Mouse (Mus musculus) urinary bladder, postnatal 4 days (tissue): ENCODE data around the gene Haao.
A peak's percentile ranks its signal among the peaks of the same experiment; 100 is the strongest.

Experiments used
- DNase-seq, 2 experiments: peaks; one replicate each; pipeline ENCODE4 v3.0.0; 2021 to 2022; ENCODE audit warnings: low spot score in 2 of 2

The Haao gene

DNA sequence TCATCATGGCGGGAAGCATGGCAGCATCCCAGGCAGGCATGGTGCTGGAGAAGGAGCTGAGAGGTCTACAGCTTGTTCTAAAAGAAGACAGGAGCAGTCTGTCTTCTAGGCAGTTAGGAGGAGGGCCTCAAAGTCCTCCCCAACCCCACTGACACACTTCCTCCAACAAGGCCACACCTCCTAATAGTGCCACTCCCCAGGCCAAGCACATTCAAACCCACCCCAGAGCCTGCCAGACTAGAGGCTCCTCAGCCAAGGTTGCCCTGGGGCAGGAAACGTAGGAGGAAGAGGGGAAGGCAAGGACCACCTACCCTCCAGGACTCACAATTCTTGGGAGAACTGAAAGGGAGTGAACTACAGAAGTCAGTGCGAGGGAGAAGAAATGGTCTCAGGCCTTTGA lies at the start of gene Haao:
Gene Haao, minus strand, starts transcription at position 149 of the 400 bp plus-strand sequence.
- DNase-seq: no peak

DNA sequence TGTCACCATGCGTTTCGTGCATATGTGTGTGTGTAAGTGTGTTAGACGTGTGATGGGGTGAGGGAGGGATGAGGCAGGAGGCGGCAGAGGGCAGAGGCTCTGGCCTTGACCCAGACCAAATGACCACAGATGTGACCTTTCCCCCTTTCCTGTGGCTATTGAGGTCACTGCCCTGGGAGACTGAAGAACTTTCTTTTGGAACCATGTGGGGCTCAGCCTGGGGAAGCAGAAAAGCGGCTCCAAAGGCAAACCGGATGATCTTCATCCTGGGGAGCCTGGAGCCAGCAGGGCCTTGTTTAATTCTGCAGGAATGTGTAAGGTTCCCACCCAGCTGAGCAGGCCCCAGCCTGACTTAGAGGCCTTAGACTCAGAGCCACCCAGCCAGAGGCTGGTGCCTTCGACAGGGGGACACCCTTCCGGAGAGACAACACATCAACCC lies 49.6 kb upstream of the Haao start:
- DNase-seq: peak in 1 of 2 experiments; percentile 56

- DNase-seq: peak in 1 of 2 experiments; percentile 41
These were observed 49.0 kb upstream of the Haao start for GRCm38 (mm10) chr17:83896723-83897122.

- peak in 1 of 2 experiments; percentile 35 for DNase-seq
These were observed 47.6 kb upstream of the Haao start for GRCm38 (mm10) chr17:83895321-83895770.

DNA sequence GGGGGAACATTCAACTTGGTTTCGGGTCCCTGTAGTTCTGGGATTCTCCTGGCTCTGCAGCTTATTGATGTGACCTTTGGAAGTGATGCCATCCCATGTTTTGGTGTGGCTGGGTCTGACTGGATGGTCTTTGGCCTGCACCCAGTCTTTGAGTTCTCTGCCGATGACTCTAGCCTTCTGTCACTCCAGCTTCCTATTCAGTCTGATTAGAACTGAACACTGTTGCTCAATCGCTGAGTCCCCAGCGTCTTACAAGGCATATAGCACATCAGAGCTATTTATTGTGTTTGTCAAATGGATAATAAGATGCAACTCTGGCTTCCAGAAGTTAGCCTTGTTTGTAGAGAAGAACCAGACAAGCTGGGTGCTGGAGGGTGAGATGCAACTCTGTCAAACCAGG lies 45.4 kb upstream of the Haao start:
- DNase-seq: no peak

DNA sequence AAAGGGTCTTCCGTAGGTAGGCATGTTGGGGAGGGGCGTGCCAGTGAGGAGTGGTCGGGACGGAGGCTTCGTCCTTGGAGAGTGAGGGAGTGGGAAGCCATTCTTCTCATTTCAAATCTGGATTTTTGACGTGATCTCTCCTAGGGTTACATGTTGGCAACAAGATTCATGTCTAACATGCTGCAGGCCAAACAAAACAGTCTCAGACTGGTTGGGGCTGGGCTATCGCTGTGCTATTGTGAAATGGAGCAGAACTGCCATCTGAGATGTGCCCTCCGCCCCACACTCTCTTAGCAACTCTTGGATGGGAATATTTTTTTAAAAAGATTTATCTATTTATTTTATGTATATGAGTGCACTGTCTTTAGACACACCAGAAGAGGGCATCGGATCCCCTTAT lies 44.1 kb upstream of the Haao start:
- no peak for DNase-seq

DNA sequence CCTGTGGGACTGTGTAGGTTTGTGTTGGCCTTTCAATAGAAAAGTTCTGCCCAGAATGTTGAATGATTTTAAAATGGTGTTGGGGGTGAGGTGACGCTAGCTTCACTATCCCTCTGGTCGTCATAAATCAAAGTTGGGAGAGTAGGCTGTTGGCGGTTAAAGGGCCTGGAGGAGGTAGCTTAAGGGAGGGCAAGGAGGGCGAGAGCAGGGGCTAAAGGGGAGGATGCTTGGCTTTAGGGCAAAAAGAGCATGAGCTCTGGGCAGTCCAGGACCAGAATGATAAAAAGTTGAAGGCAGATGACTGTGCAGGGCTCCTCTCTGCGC lies 42.6 kb upstream of the Haao start:
- DNase-seq: no peak

- peak in 1 of 2 experiments; percentile 73 for DNase-seq
These were observed 42.1 kb upstream of the Haao start for GRCm38 (mm10) chr17:83889691-83890372.

DNA sequence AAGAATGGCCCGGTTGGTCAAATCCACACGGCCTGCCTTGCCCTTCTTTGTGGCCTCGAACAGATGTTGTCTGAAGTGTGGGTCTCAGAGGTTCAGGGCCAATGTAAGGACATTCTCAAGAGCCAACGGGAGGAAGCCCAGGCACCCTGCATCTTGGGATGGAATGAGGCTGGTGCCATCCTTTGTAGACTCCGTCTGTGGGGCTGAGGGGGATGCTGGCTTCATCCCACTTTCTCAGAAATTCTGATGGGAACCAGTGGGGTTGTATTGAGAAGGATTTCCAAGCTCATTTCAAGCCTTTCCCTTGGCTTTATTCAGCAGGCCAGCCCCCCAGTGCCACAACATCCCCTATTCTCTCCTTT lies 41.5 kb upstream of the Haao start:
- no peak for DNase-seq

GRCm38 (mm10) chr17:83887241-83887640 lies 39.5 kb upstream of the Haao start:
- no peak for DNase-seq

DNA sequence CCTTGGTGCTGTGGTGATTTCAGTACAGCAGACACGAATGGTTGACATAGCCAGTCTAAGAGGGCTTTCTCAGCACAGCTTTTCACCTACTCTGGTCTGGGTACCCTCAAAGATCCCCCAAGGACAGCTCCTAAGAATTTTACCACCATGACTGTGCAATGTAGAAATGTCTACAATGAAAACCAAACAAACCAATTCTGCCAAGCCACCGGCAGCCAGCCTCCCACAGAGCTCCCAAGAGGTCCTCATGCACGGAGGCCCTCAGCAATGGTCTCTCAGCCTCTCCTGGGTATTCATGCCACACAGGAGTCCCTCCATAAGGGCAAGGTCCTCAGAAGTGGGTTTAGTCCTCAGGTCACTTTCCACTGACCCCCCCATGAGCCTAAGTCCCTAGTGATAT lies 38.6 kb upstream of the Haao start:
- no peak for DNase-seq

- DNase-seq: no peak
These were observed 38.0 kb upstream of the Haao start for GRCm38 (mm10) chr17:83885750-83886149.

DNA sequence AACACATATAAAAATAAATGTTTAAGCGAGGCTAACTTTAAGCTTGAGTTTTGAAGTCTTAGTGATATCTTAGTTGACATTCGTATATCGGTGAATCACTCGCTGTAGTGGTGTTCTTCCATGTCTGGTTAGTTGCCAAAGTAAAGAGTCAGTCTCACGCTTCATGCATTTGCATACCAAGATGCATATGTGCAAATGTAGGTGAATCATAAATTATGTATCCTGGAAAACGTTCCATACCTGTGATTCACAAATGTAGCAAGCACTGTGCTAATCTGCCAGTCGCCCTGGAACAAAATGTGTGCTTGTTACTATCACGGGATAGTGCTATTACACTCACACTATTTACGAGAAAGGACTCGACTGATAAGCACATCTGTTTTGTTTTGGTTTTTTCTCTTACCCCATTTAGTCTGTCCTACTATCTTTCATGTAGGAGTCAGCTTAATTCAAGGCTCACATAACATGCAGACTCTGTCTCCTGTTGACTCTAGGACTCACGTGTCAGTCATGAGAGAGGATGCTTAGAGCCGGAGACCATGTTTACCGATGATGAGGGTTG lies 37.3 kb upstream of the Haao start:
- no peak for DNase-seq

GRCm38 (mm10) chr17:83882788-83883187 lies 35.0 kb upstream of the Haao start:
- DNase-seq: no peak

DNA sequence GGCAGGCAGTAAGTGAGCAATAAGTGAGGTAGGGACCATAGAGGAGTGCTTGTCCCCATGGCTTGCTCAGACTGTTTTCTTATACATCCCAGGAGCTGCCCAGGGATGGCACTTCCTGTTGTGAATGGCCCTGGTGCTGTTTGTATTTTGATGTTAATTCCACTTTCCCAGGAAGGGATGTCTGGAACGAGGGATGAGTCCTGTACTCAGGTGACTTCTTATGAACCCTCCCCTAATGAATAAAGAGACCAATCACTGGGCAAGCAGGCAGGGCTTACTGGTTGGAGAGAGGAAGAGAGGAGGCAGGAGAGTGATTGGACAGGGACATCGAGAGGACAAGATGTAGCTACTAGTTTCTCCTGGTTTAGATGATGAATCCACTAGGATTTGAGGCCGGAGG lies 33.3 kb upstream of the Haao start:
- no peak for DNase-seq

GRCm38 (mm10) chr17:83880174-83880710 lies 32.5 kb upstream of the Haao start:
- DNase-seq: no peak

GRCm38 (mm10) chr17:83879631-83880030 lies 31.9 kb upstream of the Haao start:
- no peak for DNase-seq

DNA sequence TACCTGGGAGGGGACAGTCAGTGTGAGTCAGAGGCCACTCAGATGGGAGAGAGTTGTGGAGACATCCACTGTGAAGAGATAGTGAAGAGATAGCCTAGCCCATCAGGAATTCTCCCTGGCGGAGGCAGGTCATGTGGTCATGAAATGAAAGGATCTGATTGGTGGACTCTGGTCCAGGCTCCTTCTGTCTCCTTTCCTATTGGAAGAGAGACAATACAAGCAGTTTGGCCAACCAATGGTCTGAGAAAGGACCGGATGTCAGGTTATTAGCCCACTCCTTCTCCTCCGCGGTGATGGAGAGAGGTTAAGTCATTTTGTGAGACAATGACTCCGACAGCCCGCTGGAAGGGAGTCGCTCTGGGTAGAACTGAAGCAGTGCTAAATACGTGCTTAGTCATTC lies 26.8 kb upstream of the Haao start:
- DNase-seq: no peak

DNA sequence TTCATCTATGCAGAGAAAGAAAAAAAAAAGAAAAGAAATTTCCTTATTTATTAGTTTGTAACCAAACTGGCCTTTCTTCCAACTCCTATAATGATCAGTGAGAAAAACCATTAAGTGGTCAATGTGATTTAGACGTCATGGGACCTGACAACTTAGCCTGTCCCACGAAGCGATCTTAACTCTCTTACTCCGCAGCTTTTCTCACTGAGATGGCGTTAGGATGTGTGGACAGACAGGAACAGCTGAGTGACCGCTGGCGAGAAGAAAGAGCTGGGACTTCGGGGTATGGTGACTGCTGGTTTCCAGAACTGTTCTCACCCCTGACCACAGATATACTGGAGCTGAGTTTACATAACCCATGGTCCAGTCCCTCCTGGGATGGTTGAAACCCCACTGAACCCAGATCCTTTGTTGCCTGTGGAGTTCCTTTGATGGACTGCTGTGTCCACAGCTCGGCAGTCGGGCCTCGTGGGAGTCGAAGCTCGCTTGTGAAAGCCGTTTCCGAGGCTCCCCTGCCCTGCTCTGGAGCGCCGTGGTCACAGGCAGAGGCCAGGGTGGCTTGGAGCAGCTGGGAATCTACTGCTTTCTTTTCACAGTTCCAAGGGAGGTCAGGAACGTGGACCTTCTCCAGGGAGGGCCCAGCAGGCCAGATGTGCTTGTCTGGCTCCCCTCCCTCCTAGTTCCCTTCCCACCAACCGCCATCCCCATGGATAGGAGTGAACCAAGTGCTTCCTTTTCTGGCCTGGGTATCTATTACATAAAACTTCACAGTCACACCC lies 25.8 kb upstream of the Haao start:
- DNase-seq: peak; percentile 73 to 78

GRCm38 (mm10) chr17:83872806-83873348 lies 25.1 kb upstream of the Haao start:
- DNase-seq: peak; percentile 79 to 85

DNA sequence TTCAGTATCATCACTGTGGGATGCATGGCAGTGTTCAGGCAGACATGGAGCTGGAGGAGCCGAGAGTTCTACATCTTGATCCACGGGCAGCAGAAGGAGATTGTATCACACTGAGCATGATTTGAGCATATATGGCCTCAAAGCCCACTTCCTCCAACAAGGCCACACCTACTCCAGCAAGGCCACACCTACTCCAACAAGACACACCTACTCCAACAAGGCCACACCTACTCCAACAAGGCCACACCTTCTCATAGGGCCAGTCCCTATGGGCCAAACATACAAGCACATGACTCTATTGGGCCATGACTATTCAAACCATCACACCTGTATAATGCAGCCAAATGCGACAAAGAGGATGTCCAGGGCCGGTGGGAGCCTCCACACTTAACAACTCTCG lies 23.6 kb upstream of the Haao start:
- DNase-seq: no peak

DNA sequence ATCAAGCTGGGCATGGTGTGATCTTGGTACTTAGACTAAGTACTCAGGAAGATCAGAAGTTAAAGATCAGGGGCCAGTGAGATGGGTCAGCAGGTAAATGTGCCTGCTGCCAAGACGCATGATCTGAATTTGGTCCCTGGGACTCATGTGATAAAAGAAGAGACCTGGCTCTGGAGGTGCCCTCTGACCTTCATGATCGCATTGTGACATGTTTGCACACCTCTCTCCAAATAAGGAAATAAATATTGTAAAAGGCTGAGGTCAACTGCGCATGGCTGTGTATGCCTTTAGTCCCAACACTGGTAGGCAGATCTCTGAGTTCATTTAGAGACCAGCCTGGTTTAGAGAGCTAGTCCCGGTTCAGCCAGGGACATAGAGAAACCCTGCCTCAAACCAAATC lies 22.6 kb upstream of the Haao start:
- no peak for DNase-seq

- DNase-seq: no peak
These were observed 18.8 kb upstream of the Haao start for GRCm38 (mm10) chr17:83866582-83866981.
